Mouse (Mus musculus) forebrain, embryonic 16.5 days (tissue): ENCODE measurements around the gene Nfic. TPM values are rescaled to one million over a fixed set of nuclear protein-coding genes. Genes with fewer than 3 reads are reported as not detected.
A peak's percentile ranks its signal among the peaks of the same experiment; 100 is the strongest.

Experiments used
- ATAC-seq: fragments of 200-750 bp; cut with Nextera tagmentation; 2 replicates; pipeline ENCODE4 v1.8.0; 2017; ENCODE audit warnings: mild to moderate bottlenecking, moderate library complexity
- H3K27ac ChIP-seq: fragments of 300-500 bp; sonication (generic); 2 replicates; pipeline ENCODE4 v1.5.1; 2014; ENCODE audit warnings: low read length, control low read depth
- H3K27me3 ChIP-seq: fragments of 300-500 bp; sonication (generic); replicated peaks from 2 replicates; pipeline ENCODE4 v1.6.1; 2014; ENCODE audit warnings: low read length; ENCODE audit not compliant: control insufficient read depth, insufficient read depth
- H3K36me3 ChIP-seq: fragments of 300-500 bp; sonication (generic); 2 replicates; pipeline ENCODE4 v1.6.1; 2014; ENCODE audit not compliant: control insufficient read depth, insufficient read depth
- H3K4me1 ChIP-seq: fragments of 300-500 bp; sonication (generic); replicated peaks from 2 replicates; pipeline ENCODE4 v1.6.1; 2014; ENCODE audit warnings: low read length; ENCODE audit not compliant: control insufficient read depth, insufficient read depth
- H3K4me2 ChIP-seq: fragments of 300-500 bp; sonication (generic); 2 replicates; pipeline ENCODE4 v1.6.1; 2014; ENCODE audit warnings: mild to moderate bottlenecking, low read length, control low read depth
- H3K4me3 ChIP-seq: fragments of 300-500 bp; sonication (generic); replicated peaks from 2 replicates; pipeline ENCODE4 v1.5.1; 2014; ENCODE audit warnings: mild to moderate bottlenecking, low read length, control low read depth
- H3K9ac ChIP-seq: fragments of 300-500 bp; sonication (generic); replicated peaks from 2 replicates; pipeline ENCODE4 v1.6.1; 2014; ENCODE audit warnings: low read depth, low read length, control low read depth
- H3K9me3 ChIP-seq: fragments of 300-500 bp; sonication (generic); 2 replicates; pipeline ENCODE4 v1.6.1; 2016; ENCODE audit warnings: low read length; ENCODE audit not compliant: control insufficient read depth
- WGBS: fragments of 180-500 bp; shearing (Covaris S2); extraction: QIAGEN DNeasy Blood & Tissue Kit; methylation state at CpG from one replicate; pipeline ENCODE4 v1.1.7; 2014; 5-methylcytosine and 5-hydroxymethylcytosine counted together
- polyA plus RNA-seq: library from polyadenylated mRNA; unstranded; fragments of >200 nt; fragmentation: Nextera tagmentation; extraction: Ambion mirVana; gene quantifications from 2 replicates; pipeline ENCODE4 v1.2.1, GENCODE M21; 2015

The Nfic gene
- polyA plus RNA-seq, 1 experiment from 2014 or later = 25.4 TPM

GRCm38 (mm10) chr10:81406504-81407440, 48.7 kb downstream of the Nfic start:
- no peak overlapping the region for H3K27ac ChIP-seq
- H3K27me3 ChIP-seq = no peaks in the 10 kb centered on the region
- H3K36me3 ChIP-seq = peaks cover 7% of the 10 kb centered on the region; the same call in 1 of the 2 replicates
- peak overlapping the region; percentile 7; the same call in 1 of the 2 replicates for H3K4me2 ChIP-seq
- no peak overlapping the region for H3K4me3 ChIP-seq
- H3K9ac ChIP-seq = no peak overlapping the region
- 36% methylated on average over 24 of the region's 24 CpGs for WGBS
- no peak for ATAC-seq
- H3K4me1 ChIP-seq = peaks cover 41% of the 10 kb centered on the region
- no peaks in the 10 kb centered on the region for H3K9me3 ChIP-seq

GRCm38 (mm10) chr10:81405588-81406201, 49.7 kb downstream of the Nfic start:
- H3K36me3 ChIP-seq = peaks cover 7% of the 10 kb centered on the region; the same call in 1 of the 2 replicates
- peaks cover 44% of the 10 kb centered on the region for H3K4me1 ChIP-seq
- 43% methylated on average over 13 of the region's 13 CpGs for WGBS
- H3K9me3 ChIP-seq = no peaks in the 10 kb centered on the region
- H3K27me3 ChIP-seq = no peaks in the 10 kb centered on the region
- H3K27ac ChIP-seq = no peak overlapping the region
- ATAC-seq = no peak
- H3K9ac ChIP-seq = no peak overlapping the region
- no peak overlapping the region for H3K4me3 ChIP-seq
- no peak overlapping the region for H3K4me2 ChIP-seq

GRCm38 (mm10) chr10:81404720-81405119, 50.7 kb downstream of the Nfic start:
- Histone ChIP-seq H3K27me3 (no peaks in the 10 kb centered on the region), H3K4me3 (no peak overlapping the region), H3K27ac (no peak overlapping the region), H3K4me1 (peaks cover 54% of the 10 kb centered on the region), H3K9ac (no peak overlapping the region), H3K36me3 (peaks cover 7% of the 10 kb centered on the region; the same call in 1 of the 2 replicates), H3K9me3 (no peaks in the 10 kb centered on the region), H3K4me2 (no peak overlapping the region)
- no peak for ATAC-seq
- 69% methylated on average over 18 of the region's 18 CpGs for WGBS

GRCm38 (mm10) chr10:81404082-81404481, 51.4 kb downstream of the Nfic start:
- H3K27ac ChIP-seq = no peak overlapping the region
- H3K9me3 ChIP-seq = no peaks in the 10 kb centered on the region
- no peaks in the 10 kb centered on the region for H3K27me3 ChIP-seq
- H3K9ac ChIP-seq = no peak overlapping the region
- H3K4me3 ChIP-seq = no peak overlapping the region
- WGBS = 15% methylated on average over 9 of the region's 9 CpGs
- ATAC-seq = no peak
- peaks cover 58% of the 10 kb centered on the region for H3K4me1 ChIP-seq
- H3K4me2 ChIP-seq = no peak overlapping the region
- peaks cover 7% of the 10 kb centered on the region; the same call in 1 of the 2 replicates for H3K36me3 ChIP-seq

GRCm38 (mm10) chr10:81403511-81403910, 51.9 kb downstream of the Nfic start:
- ATAC-seq = no peak
- Histone ChIP-seq H3K4me2 (no peak overlapping the region), H3K9me3 (no peaks in the 10 kb centered on the region), H3K4me1 (peaks cover 58% of the 10 kb centered on the region), H3K27ac (no peak overlapping the region; the same call in 1 of the 2 replicates), H3K9ac (no peak overlapping the region), H3K36me3 (peaks cover 7% of the 10 kb centered on the region; the same call in 1 of the 2 replicates), H3K27me3 (no peaks in the 10 kb centered on the region), H3K4me3 (no peak overlapping the region)
- WGBS = 62% methylated on average over 10 of the region's 10 CpGs

- Histone ChIP-seq H3K9me3 (no peaks in the 10 kb centered on the region), H3K27me3 (no peaks in the 10 kb centered on the region), H3K4me2 (no peak overlapping the region), H3K27ac (peak overlapping the region; percentile 82), H3K4me3 (no peak overlapping the region), H3K9ac (peak overlapping the region; percentile 33; the same call in 1 of the 2 replicates), H3K4me1 (peaks cover 46% of the 10 kb centered on the region), H3K36me3 (peaks cover 7% of the 10 kb centered on the region; the same call in 1 of the 2 replicates)
- WGBS = 18% methylated on average over 7 of the region's 7 CpGs
- peak; percentile 3; the same call in 1 of the 2 replicates for ATAC-seq
Observed at GRCm38 (mm10) chr10:81402227-81402765, 53.1 kb downstream of the Nfic start.

GRCm38 (mm10) chr10:81401521-81402226, 53.8 kb downstream of the Nfic start:
- peak overlapping the region; percentile 33 for H3K9ac ChIP-seq
- peak overlapping the region; percentile 82 for H3K27ac ChIP-seq
- H3K27me3 ChIP-seq = no peaks in the 10 kb centered on the region
- no peaks in the 10 kb centered on the region for H3K9me3 ChIP-seq
- peaks cover 3% of the 10 kb centered on the region; the same call in 1 of the 2 replicates for H3K36me3 ChIP-seq
- H3K4me2 ChIP-seq = no peak overlapping the region
- no peak overlapping the region for H3K4me3 ChIP-seq
- 8% methylated on average over 18 of the region's 18 CpGs for WGBS
- H3K4me1 ChIP-seq = peaks cover 42% of the 10 kb centered on the region
- ATAC-seq = peak; percentile 68

GRCm38 (mm10) chr10:81401205-81401520, 54.3 kb downstream of the Nfic start:
- Histone ChIP-seq H3K27me3 (no peaks in the 10 kb centered on the region), H3K4me2 (peak overlapping the region; percentile 41), H3K9ac (peak overlapping the region; percentile 24), H3K9me3 (no peaks in the 10 kb centered on the region), H3K4me3 (peak overlapping the region; percentile 29), H3K4me1 (peaks cover 42% of the 10 kb centered on the region), H3K36me3 (no peaks in the 10 kb centered on the region; the same call in 1 of the 2 replicates), H3K27ac (peak overlapping the region; percentile 82)
- 0 out of 2 replicates have a peak, but pooled peaks have one; percentile 1 for ATAC-seq
- 35% methylated on average over 10 of the region's 10 CpGs for WGBS
